Mouse (Mus musculus): ENCODE results near the gene Dixdc1.

Dixdc1 gene

GRCm38 (mm10) chr9:50723406-50723805 is 15.9 kb downstream of the Dixdc1 start:
- Histone ChIP-seq H3K36me3 (ENCODE audit: insufficient read depth, low read length) (peaks cover 10% of the 10 kb centered on the region), H3K4me3 (replicated peaks; ENCODE audit: low read length) (no peak overlapping the region), H3K4me1 (replicated peaks; ENCODE audit: low read depth, low read length) (peaks cover 69% of the 10 kb centered on the region), H3K27me3 (ENCODE audit: insufficient read depth, low read length) (no peaks in the 10 kb centered on the region), H3K9me3 (ENCODE audit: low read length) (no peaks in the 10 kb centered on the region)
- TF ChIP-seq NANOG (IDR thresholded peaks at IDR 0.05; ENCODE audit: borderline replicate concordance, low read length) (no peak), CTCF (conservative IDR thresholded peaks at IDR 0.05; ENCODE audit: low read length) (no peak), POU5F1 (IDR thresholded peaks at IDR 0.05; ENCODE audit: borderline replicate concordance, low read length) (no peak)

- Histone ChIP-seq H3K9me3 (ENCODE audit: low read length) (no peaks in the 10 kb centered on the region), H3K4me1 (replicated peaks; ENCODE audit: low read depth, low read length) (peaks cover 65% of the 10 kb centered on the region), H3K36me3 (ENCODE audit: insufficient read depth, low read length) (peaks cover 10% of the 10 kb centered on the region), H3K27me3 (ENCODE audit: insufficient read depth, low read length) (no peaks in the 10 kb centered on the region), H3K4me3 (replicated peaks; ENCODE audit: low read length) (0 out of 2 replicates have a peak overlapping the region, but pooled peaks have one; percentile 20)
- TF ChIP-seq POU5F1 (IDR thresholded peaks at IDR 0.05; ENCODE audit: borderline replicate concordance, low read length) (no peak), NANOG (IDR thresholded peaks at IDR 0.05; ENCODE audit: borderline replicate concordance, low read length) (no peak), CTCF (conservative IDR thresholded peaks at IDR 0.05; ENCODE audit: low read length) (no peak)
Observed at GRCm38 (mm10) chr9:50722451-50722911, 16.8 kb downstream of the Dixdc1 start.

- no peak overlapping the region for H3K4me3 ChIP-seq (replicated peaks; ENCODE audit: low read length)
- H3K9me3 ChIP-seq (ENCODE audit: low read length): no peaks in the 10 kb centered on the region
- peaks cover 52% of the 10 kb centered on the region for H3K4me1 ChIP-seq (replicated peaks; ENCODE audit: low read depth, low read length)
- H3K36me3 ChIP-seq (ENCODE audit: insufficient read depth, low read length): peaks cover 10% of the 10 kb centered on the region
- no peak for TF ChIP-seq CTCF (conservative IDR thresholded peaks at IDR 0.05; ENCODE audit: low read length)
- no peak for TF ChIP-seq POU5F1 (IDR thresholded peaks at IDR 0.05; ENCODE audit: borderline replicate concordance, low read length)
- TF ChIP-seq NANOG (IDR thresholded peaks at IDR 0.05; ENCODE audit: borderline replicate concordance, low read length): no peak
- no peaks in the 10 kb centered on the region for H3K27me3 ChIP-seq (ENCODE audit: insufficient read depth, low read length)
Observed at GRCm38 (mm10) chr9:50721061-50721460, 18.3 kb downstream of the Dixdc1 start.

- no peak overlapping the region for H3K4me3 ChIP-seq (replicated peaks; ENCODE audit: low read length)
- H3K36me3 ChIP-seq (ENCODE audit: insufficient read depth, low read length): peaks cover under 1% of the 10 kb centered on the region; the same call in 1 of the 2 replicates
- H3K4me1 ChIP-seq (replicated peaks; ENCODE audit: low read depth, low read length): peaks cover 38% of the 10 kb centered on the region
- H3K9me3 ChIP-seq (ENCODE audit: low read length): no peaks in the 10 kb centered on the region
- TF ChIP-seq CTCF (conservative IDR thresholded peaks at IDR 0.05; ENCODE audit: low read length) (no peak), POU5F1 (IDR thresholded peaks at IDR 0.05; ENCODE audit: borderline replicate concordance, low read length) (no peak), NANOG (IDR thresholded peaks at IDR 0.05; ENCODE audit: borderline replicate concordance, low read length) (no peak)
- H3K27me3 ChIP-seq (ENCODE audit: insufficient read depth, low read length): no peaks in the 10 kb centered on the region
Observed at GRCm38 (mm10) chr9:50718878-50719277, 20.4 kb downstream of the Dixdc1 start.

GRCm38 (mm10) chr9:50714188-50714587 is 25.1 kb downstream of the Dixdc1 start:
- H3K36me3 ChIP-seq (ENCODE audit: insufficient read depth, low read length): peaks cover 6% of the 10 kb centered on the region; the same call in 1 of the 2 replicates
- H3K4me3 ChIP-seq (replicated peaks; ENCODE audit: low read length): no peak overlapping the region
- H3K9me3 ChIP-seq (ENCODE audit: low read length): no peaks in the 10 kb centered on the region
- peaks cover 7% of the 10 kb centered on the region; the same call in 1 of the 2 replicates for H3K4me1 ChIP-seq (replicated peaks; ENCODE audit: low read depth, low read length)
- H3K27me3 ChIP-seq (ENCODE audit: insufficient read depth, low read length): no peaks in the 10 kb centered on the region
- no peak for TF ChIP-seq NANOG (IDR thresholded peaks at IDR 0.05; ENCODE audit: borderline replicate concordance, low read length)
- no peak for TF ChIP-seq POU5F1 (IDR thresholded peaks at IDR 0.05; ENCODE audit: borderline replicate concordance, low read length)
- no peak for TF ChIP-seq CTCF (conservative IDR thresholded peaks at IDR 0.05; ENCODE audit: low read length)

- H3K4me1 ChIP-seq (replicated peaks; ENCODE audit: low read depth, low read length): peaks cover 4% of the 10 kb centered on the region; the same call in 1 of the 2 replicates
- no peaks in the 10 kb centered on the region for H3K9me3 ChIP-seq (ENCODE audit: low read length)
- no peaks in the 10 kb centered on the region for H3K27me3 ChIP-seq (ENCODE audit: insufficient read depth, low read length)
- TF ChIP-seq NANOG (IDR thresholded peaks at IDR 0.05; ENCODE audit: borderline replicate concordance, low read length): no peak
- TF ChIP-seq CTCF (conservative IDR thresholded peaks at IDR 0.05; ENCODE audit: low read length): no peak
- TF ChIP-seq POU5F1 (IDR thresholded peaks at IDR 0.05; ENCODE audit: borderline replicate concordance, low read length): no peak
- no peak overlapping the region for H3K4me3 ChIP-seq (replicated peaks; ENCODE audit: low read length)
- peaks cover 10% of the 10 kb centered on the region; the same call in 1 of the 2 replicates for H3K36me3 ChIP-seq (ENCODE audit: insufficient read depth, low read length)
Observed at GRCm38 (mm10) chr9:50711337-50711736, 28.0 kb downstream of the Dixdc1 start.

GRCm38 (mm10) chr9:50709108-50709507 is 30.2 kb downstream of the Dixdc1 start:
- no peaks in the 10 kb centered on the region for H3K27me3 ChIP-seq (ENCODE audit: insufficient read depth, low read length)
- no peak overlapping the region for H3K4me3 ChIP-seq (replicated peaks; ENCODE audit: low read length)
- H3K4me1 ChIP-seq (replicated peaks; ENCODE audit: low read depth, low read length): peaks cover 17% of the 10 kb centered on the region
- TF ChIP-seq CTCF (conservative IDR thresholded peaks at IDR 0.05; ENCODE audit: low read length): peak; percentile 30
- no peak for TF ChIP-seq NANOG (IDR thresholded peaks at IDR 0.05; ENCODE audit: borderline replicate concordance, low read length)
- H3K36me3 ChIP-seq (ENCODE audit: insufficient read depth, low read length): peaks cover 14% of the 10 kb centered on the region; the same call in 1 of the 2 replicates
- H3K9me3 ChIP-seq (ENCODE audit: low read length): no peaks in the 10 kb centered on the region

- Histone ChIP-seq H3K27me3 (ENCODE audit: insufficient read depth, low read length) (peaks cover 16% of the 10 kb centered on the region), H3K4me1 (replicated peaks; ENCODE audit: low read depth, low read length) (peaks cover 13% of the 10 kb centered on the region), H3K4me3 (replicated peaks; ENCODE audit: low read length) (no peak overlapping the region), H3K9me3 (ENCODE audit: low read length) (no peaks in the 10 kb centered on the region), H3K36me3 (ENCODE audit: insufficient read depth, low read length) (peaks cover 28% of the 10 kb centered on the region)
- TF ChIP-seq POU5F1 (IDR thresholded peaks at IDR 0.05; ENCODE audit: borderline replicate concordance, low read length) (no peak), CTCF (conservative IDR thresholded peaks at IDR 0.05; ENCODE audit: low read length) (no peak), NANOG (IDR thresholded peaks at IDR 0.05; ENCODE audit: borderline replicate concordance, low read length) (no peak)
Observed at GRCm38 (mm10) chr9:50704907-50705306, 34.4 kb downstream of the Dixdc1 start.
